Mouse (Mus musculus) liver, adult 2 months (tissue): ENCODE results near the gene Cab39l. TPM values are rescaled to one million over a fixed set of nuclear protein-coding genes. Genes with fewer than 3 reads are reported as not detected.

Experiments used
- DNase-seq: peaks from one replicate; pipeline ENCODE4 v3.0.0-alpha.2; 2011; ENCODE audit warnings: low read depth, low spot score; ENCODE audit errors: extremely low read depth
- H3K27ac ChIP-seq: fragments of 200-500 bp; replicated peaks from 2 replicates; pipeline ENCODE4 v1.5.1; 2012; ENCODE audit warnings: low read depth, mild to moderate bottlenecking, control low read depth, inconsistent platforms, low read length; ENCODE audit not compliant: insufficient read depth
- H3K27me3 ChIP-seq: fragments of 200-500 bp; 2 replicates; pipeline ENCODE4 v1.6.1; 2012; ENCODE audit warnings: mild to moderate bottlenecking, moderate library complexity, low read length, inconsistent platforms; ENCODE audit not compliant: control insufficient read depth, insufficient read depth
- H3K36me3 ChIP-seq: fragments of 200-500 bp; 2 replicates; pipeline ENCODE4 v1.6.1; 2012; ENCODE audit warnings: low read length, inconsistent platforms; ENCODE audit not compliant: control insufficient read depth, insufficient read depth
- H3K4me1 ChIP-seq: fragments of 200-500 bp; 2 replicates; pipeline ENCODE4 v1.6.1; 2011; ENCODE audit warnings: low read length; ENCODE audit not compliant: control insufficient read depth, insufficient read depth
- H3K4me3 ChIP-seq: fragments of 200-500 bp; 2 replicates; pipeline ENCODE4 v1.5.1; 2011; ENCODE audit warnings: low read depth, mild to moderate bottlenecking, control low read depth, low read length, moderate library complexity; ENCODE audit not compliant: insufficient read depth
- H3K79me2 ChIP-seq: fragments of 200-500 bp; 2 replicates; pipeline ENCODE4 v1.6.1; 2012; ENCODE audit warnings: inconsistent platforms, mild to moderate bottlenecking, low read length, moderate library complexity; ENCODE audit not compliant: control insufficient read depth, insufficient read depth
- H3K9ac ChIP-seq: fragments of 200-500 bp; 2 replicates; pipeline ENCODE4 v1.6.1; 2012; ENCODE audit warnings: low read depth, mild to moderate bottlenecking, control low read depth, inconsistent platforms, low read length
- CTCF ChIP-seq: fragments of 200-500 bp; IDR thresholded peaks from 2 replicates; pipeline ENCODE4 v1.5.1; 2011; ENCODE audit warnings: low read depth, low read length, control low read depth
- POLR2A ChIP-seq: fragments of 200-500 bp; IDR thresholded peaks from 2 replicates; pipeline ENCODE4 v1.6.1; 2011; ENCODE audit warnings: low read length, control low read depth; ENCODE audit not compliant: insufficient read depth; ENCODE audit errors: extremely low read depth
- WGBS: fragments of 180-500 bp; shearing (Covaris S2); methylation state at CpG from one replicate; pipeline ENCODE4 v1.1.7; 2018; 5-methylcytosine and 5-hydroxymethylcytosine counted together
- polyA plus RNA-seq: library from polyadenylated mRNA; depleted of rRNA; stranded (reverse); fragments of >200 nt; gene quantifications from 2 replicates; pipeline ENCODE4 v1.2.3, GENCODE M21; 2012
- total RNA-seq: library from RNA; depleted of rRNA; stranded (reverse); fragments of >200 nt; gene quantifications from 2 replicates; pipeline ENCODE4 v1.2.3, GENCODE M21; 2014

Cab39l gene
- total and polyA plus RNA-seq, 2 experiments: 13.6 to 47.6 TPM

DNA sequence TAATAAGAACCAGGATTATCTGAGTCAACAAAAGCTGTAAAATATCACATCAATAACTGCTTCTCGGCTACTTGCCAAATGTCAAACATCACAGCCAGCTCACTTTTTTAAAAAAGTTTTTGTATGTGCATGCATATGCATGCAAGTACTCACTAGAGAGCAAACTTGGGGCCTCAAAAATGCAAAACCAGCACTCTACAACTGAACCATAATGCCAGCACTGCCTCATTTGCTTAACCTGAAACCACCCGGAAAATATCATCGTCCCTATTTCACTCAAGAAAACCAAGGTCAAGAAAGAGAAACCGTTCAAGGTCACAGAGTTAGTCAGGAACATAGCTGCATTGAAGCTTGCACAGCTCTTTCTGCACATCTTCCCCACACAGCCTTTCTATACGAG is 135.6 kb downstream of the Cab39l start:
- H3K4me1 ChIP-seq: no peaks in the 10 kb centered on the region
- TF ChIP-seq POLR2A: no peak
- no peak for TF ChIP-seq CTCF
- no peak overlapping the region for H3K27ac ChIP-seq
- H3K9ac ChIP-seq: no peak overlapping the region
- WGBS: 87% methylated on average over 5 of the region's 5 CpGs
- H3K36me3 ChIP-seq: peaks cover 50% of the 10 kb centered on the region
- DNase-seq: no peak
- no peaks in the 10 kb centered on the region for H3K27me3 ChIP-seq
- H3K79me2 ChIP-seq: no peaks in the 10 kb centered on the region
- no peak overlapping the region for H3K4me3 ChIP-seq

DNA sequence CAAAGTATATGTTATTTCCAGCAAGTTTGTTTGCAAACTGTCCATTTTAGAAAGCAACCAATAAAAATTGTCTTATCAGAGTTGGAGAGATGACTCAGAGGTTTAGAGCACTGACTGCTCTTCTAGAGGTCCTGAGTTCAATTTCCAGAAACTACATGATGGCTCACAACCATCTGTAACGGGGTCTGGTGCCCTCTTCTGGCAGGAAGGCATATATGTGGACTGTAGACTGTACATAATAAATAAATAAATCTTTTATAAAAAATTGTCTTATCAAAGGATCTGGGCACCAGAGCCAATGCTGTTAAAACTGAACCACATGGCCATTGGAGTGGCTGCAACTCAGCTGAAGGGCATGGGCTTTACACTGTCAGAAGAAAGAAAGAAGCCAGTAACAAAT is 149.8 kb downstream of the Cab39l start:
- no peaks in the 10 kb centered on the region for H3K79me2 ChIP-seq
- DNase-seq: no peak

DNA sequence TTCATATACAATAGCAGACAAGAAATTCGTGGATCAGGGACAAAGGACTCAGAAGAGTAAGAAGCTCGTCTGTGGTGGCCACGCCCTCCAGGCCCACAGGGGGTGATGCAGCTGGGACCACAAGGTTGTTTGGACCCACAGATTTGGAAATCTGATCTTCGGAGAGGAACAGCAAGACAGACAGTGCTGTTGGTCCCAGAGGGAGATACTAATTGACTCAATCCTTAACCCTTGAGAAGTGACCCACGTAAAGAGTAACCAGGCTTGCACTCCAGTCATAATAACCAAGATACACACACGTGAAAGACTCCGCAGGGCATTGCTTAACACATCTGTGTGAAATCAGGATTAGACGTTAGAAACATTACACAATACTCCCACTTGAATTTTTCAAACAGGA is 151.1 kb downstream of the Cab39l start:
- Histone ChIP-seq H3K9ac (no peak overlapping the region), H3K27ac (no peak overlapping the region)

More for the DNA sequence above, 149.8 kb downstream of the Cab39l start:
- 73% methylated on average over 1 of the region's 1 CpGs for WGBS
- Histone ChIP-seq H3K27ac (no peak overlapping the region), H3K4me3 (no peak overlapping the region), H3K27me3 (no peaks in the 10 kb centered on the region), H3K4me1 (no peaks in the 10 kb centered on the region), H3K36me3 (peaks cover 54% of the 10 kb centered on the region), H3K9ac (no peak overlapping the region)
- no peak for TF ChIP-seq POLR2A
- 0 out of 2 replicates have a peak, but pooled peaks have one; percentile 9 for TF ChIP-seq CTCF

DNA sequence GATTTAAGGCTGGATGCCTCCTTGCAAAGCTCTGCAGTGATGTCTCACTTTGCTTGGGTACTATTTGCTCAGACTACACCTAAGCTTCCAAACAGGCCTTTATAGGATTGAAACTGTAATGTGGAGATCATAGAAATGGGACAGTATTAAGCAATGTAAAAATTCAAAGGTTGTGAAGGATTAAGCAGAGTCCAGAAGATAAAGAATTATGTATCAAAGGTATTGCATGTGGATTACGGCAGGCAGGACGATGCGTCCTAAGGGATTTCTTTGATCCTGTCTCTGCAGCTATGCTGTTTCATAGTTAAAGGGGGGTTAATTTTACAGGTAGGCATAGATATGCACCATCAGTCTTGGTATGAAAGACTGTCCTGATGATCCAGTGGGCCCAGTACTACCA is 151.8 kb downstream of the Cab39l start:
- 95% methylated on average over 3 of the region's 3 CpGs for WGBS
- Histone ChIP-seq H3K27ac (no peak overlapping the region), H3K79me2 (peaks cover 5% of the 10 kb centered on the region; the same call in 1 of the 2 replicates), H3K4me3 (no peak overlapping the region), H3K27me3 (no peaks in the 10 kb centered on the region), H3K9ac (no peak overlapping the region), H3K36me3 (peaks cover 42% of the 10 kb centered on the region), H3K4me1 (peaks cover 6% of the 10 kb centered on the region)
- TF ChIP-seq POLR2A (no peak), CTCF (no peak)
- no peak for DNase-seq

More for the DNA sequence above, 151.1 kb downstream of the Cab39l start:
- 81% methylated on average over 8 of the region's 8 CpGs for WGBS
- DNase-seq: no peak
- Histone ChIP-seq H3K79me2 (peaks cover 5% of the 10 kb centered on the region; the same call in 1 of the 2 replicates), H3K4me1 (peaks cover 6% of the 10 kb centered on the region), H3K27me3 (no peaks in the 10 kb centered on the region), H3K4me3 (no peak overlapping the region), H3K36me3 (peaks cover 44% of the 10 kb centered on the region)
- no peak for TF ChIP-seq POLR2A
- no peak for TF ChIP-seq CTCF

DNA sequence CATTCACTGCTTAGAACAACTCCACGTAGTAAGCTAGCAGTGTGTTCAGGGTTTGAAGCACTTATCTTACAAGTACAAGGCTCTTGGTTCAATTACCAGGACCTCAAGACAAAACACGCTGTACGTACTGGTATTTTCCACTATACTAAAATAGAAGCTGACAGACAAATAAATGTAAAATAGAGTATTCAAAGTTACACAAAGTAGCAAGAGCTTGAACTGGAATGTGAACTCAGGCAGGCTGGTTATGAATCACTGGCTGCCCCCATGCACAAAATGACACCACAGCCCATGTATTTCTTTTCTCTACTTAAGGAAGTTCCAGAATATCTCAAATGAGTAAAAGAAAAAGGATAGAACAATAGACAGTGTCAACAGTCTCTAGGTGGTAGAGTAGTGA is 154.2 kb downstream of the Cab39l start:
- TF ChIP-seq CTCF (no peak), POLR2A (no peak)
- Histone ChIP-seq H3K79me2 (peaks cover 5% of the 10 kb centered on the region; the same call in 1 of the 2 replicates), H3K36me3 (peaks cover 24% of the 10 kb centered on the region; the same call in 1 of the 2 replicates), H3K4me3 (no peak overlapping the region), H3K9ac (no peak overlapping the region), H3K4me1 (peaks cover 6% of the 10 kb centered on the region), H3K27me3 (no peaks in the 10 kb centered on the region), H3K27ac (no peak overlapping the region)
- no peak for DNase-seq
- WGBS: 94% methylated on average over 3 of the region's 3 CpGs
